Mouse (Mus musculus) embryonic facial prominence, embryonic 10.5 days (tissue): ENCODE measurements at regions not wholly inside any gene's neighbourhood (a gene's known extent, or its start where the extent isn't known, plus 50 kb on each side); places are given as distances from the start of the nearest gene placed in this dataset.

Source experiments
- DNase-seq: peaks from one replicate; pipeline ENCODE4 v3.0.0-alpha.2; 2017; ENCODE audit warnings: low spot score
- H3K27ac ChIP-seq: fragments of 300-500 bp; sonication (generic); replicated peaks from 2 replicates; pipeline ENCODE4 v1.5.1; 2016; ENCODE audit warnings: mild to moderate bottlenecking
- H3K27me3 ChIP-seq: fragments of 300-500 bp; sonication (generic); replicated peaks from 2 replicates; pipeline ENCODE4 v1.6.1; 2016; ENCODE audit warnings: low read depth, mild to moderate bottlenecking; ENCODE audit not compliant: poor library complexity, severe bottlenecking
- H3K36me3 ChIP-seq: fragments of 300-500 bp; sonication (generic); replicated peaks from 2 replicates; pipeline ENCODE4 v1.6.1; 2016; ENCODE audit warnings: mild to moderate bottlenecking, moderate library complexity
- H3K4me1 ChIP-seq: fragments of 300-500 bp; sonication (generic); 2 replicates; pipeline ENCODE4 v1.6.1; 2016
- H3K4me3 ChIP-seq: fragments of 300-500 bp; sonication (generic); 2 replicates; pipeline ENCODE4 v1.5.1; 2016; ENCODE audit warnings: mild to moderate bottlenecking, moderate library complexity
- H3K9me3 ChIP-seq: fragments of 300-500 bp; sonication (generic); 2 replicates; pipeline ENCODE4 v1.6.1; 2016; ENCODE audit warnings: mild to moderate bottlenecking
- WGBS: fragments of 180-500 bp; shearing (Covaris S2); methylation state at CpG from one replicate; pipeline ENCODE4 v1.1.7; 2016; 5-methylcytosine and 5-hydroxymethylcytosine counted together

DNA sequence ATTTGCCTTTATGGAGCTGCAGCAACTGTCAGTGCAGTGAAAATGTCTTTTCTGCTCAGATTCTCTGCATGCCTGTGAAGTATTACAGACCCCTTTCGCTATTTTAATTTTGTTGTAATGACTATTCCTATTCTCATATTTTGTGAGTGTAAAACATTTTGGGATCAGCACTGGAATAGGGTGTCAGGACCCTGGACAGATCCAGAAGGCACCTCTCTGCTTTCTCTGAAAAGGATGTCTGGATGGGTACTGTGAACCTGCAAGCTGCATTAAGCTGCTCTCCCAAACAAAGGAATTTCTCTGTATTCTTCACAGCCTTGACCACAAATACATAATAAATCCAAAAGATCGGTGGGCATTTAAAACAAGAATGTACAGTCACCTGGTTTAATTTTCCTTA, 460.8 kb downstream of the Rapgef2 start:
- Histone ChIP-seq H3K36me3 (no peaks in the 10 kb centered on the region), H3K9me3 (no peaks in the 10 kb centered on the region), H3K27ac (no peak overlapping the region), H3K4me3 (no peak overlapping the region), H3K27me3 (no peaks in the 10 kb centered on the region), H3K4me1 (no peaks in the 10 kb centered on the region)
- 62% methylated on average over 2 of the region's 2 CpGs for WGBS
- peak; percentile 37 for DNase-seq

- H3K36me3 ChIP-seq, result no peaks in the 10 kb centered on the region
- no peaks in the 10 kb centered on the region for H3K4me1 ChIP-seq
- H3K27ac ChIP-seq, result no peak overlapping the region
- WGBS, result 92% methylated on average over 3 of the region's 3 CpGs
- no peak overlapping the region for H3K4me3 ChIP-seq
- H3K27me3 ChIP-seq, result no peaks in the 10 kb centered on the region
- H3K9me3 ChIP-seq, result no peaks in the 10 kb centered on the region
- no peak for DNase-seq
Measured at GRCm38 (mm10) chr3:78812425-78812824, 473.9 kb downstream of the Rapgef2 start.

GRCm38 (mm10) chr3:78810431-78811152, 475.7 kb downstream of the Rapgef2 start:
- Histone ChIP-seq H3K36me3 (no peaks in the 10 kb centered on the region), H3K4me1 (no peaks in the 10 kb centered on the region), H3K4me3 (no peak overlapping the region), H3K27ac (no peak overlapping the region), H3K27me3 (no peaks in the 10 kb centered on the region), H3K9me3 (no peaks in the 10 kb centered on the region)
- DNase-seq, result no peak
- WGBS, result 90% methylated on average over 5 of the region's 5 CpGs

DNA sequence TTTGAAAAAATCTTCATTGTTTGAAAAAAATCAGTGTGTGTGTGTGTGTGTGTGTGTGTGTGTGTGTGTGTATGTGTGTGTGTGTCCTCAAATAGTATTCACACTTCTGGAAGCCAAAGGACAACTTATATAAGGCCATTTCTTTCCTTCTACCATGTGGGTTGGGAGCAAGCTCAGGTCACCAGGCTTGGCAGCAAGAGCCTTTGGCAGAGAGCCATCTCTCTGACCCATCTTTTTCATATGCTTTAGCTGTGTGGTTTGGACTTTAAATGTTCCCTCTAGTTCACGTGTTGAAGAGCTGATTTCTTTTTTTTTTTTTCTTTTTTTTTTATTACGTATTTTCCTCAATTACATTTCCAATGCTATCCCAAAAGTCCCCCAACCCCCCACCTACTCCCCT, 483.1 kb downstream of the Rapgef2 start:
- Histone ChIP-seq H3K27me3 (no peaks in the 10 kb centered on the region), H3K36me3 (no peaks in the 10 kb centered on the region), H3K4me3 (no peak overlapping the region), H3K27ac (no peak overlapping the region), H3K4me1 (no peaks in the 10 kb centered on the region), H3K9me3 (no peaks in the 10 kb centered on the region)
- no peak for DNase-seq
- WGBS, result 95% methylated on average over 2 of the region's 2 CpGs

DNA sequence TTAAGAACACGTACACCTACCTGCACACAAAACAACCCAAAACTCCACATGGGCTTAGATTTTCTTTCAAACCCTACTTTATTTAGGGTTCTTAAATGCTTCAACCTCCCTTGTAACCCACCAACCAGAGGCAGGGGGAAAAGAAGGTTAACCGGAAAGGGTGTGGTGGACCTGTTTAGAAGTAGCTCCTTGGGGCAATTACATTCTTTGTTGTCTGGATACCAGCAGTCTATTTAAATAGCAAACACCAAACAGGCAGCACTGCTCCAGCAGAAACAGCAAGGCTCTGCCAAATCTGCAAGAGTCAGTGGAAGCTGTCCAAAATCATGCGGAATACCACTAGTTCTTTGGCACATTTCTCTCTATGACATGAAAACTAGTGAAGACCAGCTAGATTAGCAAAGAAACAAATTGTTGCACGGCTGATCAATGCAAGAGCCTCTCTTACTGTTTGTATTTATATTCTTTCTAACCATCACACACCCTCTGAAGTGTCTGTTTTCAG, 490.3 kb downstream of the Rapgef2 start:
- Histone ChIP-seq H3K27ac (no peak overlapping the region), H3K4me1 (no peaks in the 10 kb centered on the region), H3K36me3 (no peaks in the 10 kb centered on the region), H3K9me3 (no peaks in the 10 kb centered on the region), H3K27me3 (no peaks in the 10 kb centered on the region), H3K4me3 (no peak overlapping the region)
- DNase-seq, result no peak
- WGBS, result 88% methylated on average over 4 of the region's 4 CpGs

DNA sequence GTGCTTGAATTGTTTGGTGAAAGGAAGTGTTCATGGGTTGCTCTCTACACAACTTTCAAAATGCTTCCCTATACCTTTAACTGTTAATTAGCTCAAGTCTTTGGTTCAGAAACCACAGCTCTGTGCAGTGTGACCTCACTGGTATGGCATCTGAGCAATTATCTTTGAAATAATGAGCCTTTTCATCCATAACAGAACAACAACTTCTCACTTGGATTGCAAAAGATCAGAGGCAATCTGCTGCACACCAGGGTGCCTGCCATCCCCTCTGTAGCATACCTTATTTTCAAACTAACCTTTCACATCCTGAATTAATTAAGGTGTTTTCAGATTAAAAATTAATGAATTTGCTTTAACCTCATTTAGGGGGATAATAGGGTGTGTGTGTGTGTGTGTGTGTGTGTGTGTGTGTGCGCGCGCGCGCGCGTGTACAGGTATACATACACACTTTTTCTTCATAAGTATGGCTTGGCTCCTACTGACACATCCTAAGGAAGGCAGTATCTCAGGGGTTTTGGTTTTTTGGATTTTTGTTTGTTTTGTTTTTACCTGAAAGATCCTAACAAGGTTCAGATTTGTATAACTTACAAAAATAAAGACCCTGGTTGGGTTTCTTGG, 493.8 kb downstream of the Rapgef2 start:
- Histone ChIP-seq H3K4me1 (no peaks in the 10 kb centered on the region), H3K27ac (no peak overlapping the region), H3K27me3 (no peaks in the 10 kb centered on the region), H3K4me3 (no peak overlapping the region), H3K9me3 (no peaks in the 10 kb centered on the region), H3K36me3 (no peaks in the 10 kb centered on the region)
- 95% methylated on average over 7 of the region's 7 CpGs for WGBS
- DNase-seq, result no peak

GRCm38 (mm10) chr3:78782766-78783165, 503.6 kb downstream of the Rapgef2 start:
- Histone ChIP-seq H3K27me3 (no peaks in the 10 kb centered on the region), H3K36me3 (no peaks in the 10 kb centered on the region), H3K4me3 (no peak overlapping the region), H3K27ac (no peak overlapping the region), H3K9me3 (no peaks in the 10 kb centered on the region), H3K4me1 (no peaks in the 10 kb centered on the region)
- 84% methylated on average over 1 of the region's 1 CpGs for WGBS
- DNase-seq, result no peak

- Histone ChIP-seq H3K9me3 (no peaks in the 10 kb centered on the region), H3K4me3 (no peak overlapping the region), H3K36me3 (no peaks in the 10 kb centered on the region), H3K27ac (no peak overlapping the region), H3K4me1 (no peaks in the 10 kb centered on the region), H3K27me3 (no peaks in the 10 kb centered on the region)
- DNase-seq, result peak; percentile 13
- WGBS, result 66% methylated on average over 4 of the region's 4 CpGs
Measured at GRCm38 (mm10) chr3:78755686-78756476, 530.4 kb downstream of the Rapgef2 start.

- Histone ChIP-seq H3K36me3 (no peaks in the 10 kb centered on the region), H3K27ac (no peak overlapping the region), H3K27me3 (no peaks in the 10 kb centered on the region), H3K4me3 (no peak overlapping the region), H3K4me1 (no peaks in the 10 kb centered on the region), H3K9me3 (no peaks in the 10 kb centered on the region)
- DNase-seq, result no peak
Measured at GRCm38 (mm10) chr3:78736111-78736510, 550.2 kb downstream of the Rapgef2 start.

DNA sequence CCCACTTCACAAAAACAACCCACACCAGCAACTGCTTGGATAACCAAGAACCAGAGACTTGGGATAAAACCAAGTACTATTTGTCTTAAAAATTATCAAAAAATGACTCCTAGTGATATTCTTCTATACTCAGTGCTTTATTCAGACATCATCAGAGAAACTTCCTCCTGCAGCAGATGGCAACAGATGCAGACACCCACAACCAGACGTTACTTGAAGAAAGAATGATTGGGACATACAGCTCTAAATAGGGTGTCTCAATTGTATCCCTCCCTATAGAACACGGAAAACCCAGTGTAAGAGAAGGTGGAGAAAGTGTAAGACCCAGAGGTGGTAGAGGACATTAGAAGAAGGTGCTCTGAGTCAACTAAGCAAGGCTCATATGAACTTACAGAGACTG, 569.6 kb downstream of the Rapgef2 start:
- no peak overlapping the region for H3K4me3 ChIP-seq
- no peak overlapping the region for H3K27ac ChIP-seq
- no peaks in the 10 kb centered on the region for H3K4me1 ChIP-seq
- 86% methylated on average over 2 of the region's 2 CpGs for WGBS
- no peak for DNase-seq
- H3K9me3 ChIP-seq, result no peaks in the 10 kb centered on the region
- H3K36me3 ChIP-seq, result no peaks in the 10 kb centered on the region
- H3K27me3 ChIP-seq, result no peaks in the 10 kb centered on the region

- Histone ChIP-seq H3K4me3 (no peak overlapping the region), H3K27me3 (no peaks in the 10 kb centered on the region), H3K27ac (no peak overlapping the region), H3K9me3 (no peaks in the 10 kb centered on the region), H3K36me3 (no peaks in the 10 kb centered on the region), H3K4me1 (no peaks in the 10 kb centered on the region)
- WGBS, result 82% methylated on average over 1 of the region's 1 CpGs
- no peak for DNase-seq
Measured at GRCm38 (mm10) chr3:78707687-78708086, 578.6 kb downstream of the Rapgef2 start.

DNA sequence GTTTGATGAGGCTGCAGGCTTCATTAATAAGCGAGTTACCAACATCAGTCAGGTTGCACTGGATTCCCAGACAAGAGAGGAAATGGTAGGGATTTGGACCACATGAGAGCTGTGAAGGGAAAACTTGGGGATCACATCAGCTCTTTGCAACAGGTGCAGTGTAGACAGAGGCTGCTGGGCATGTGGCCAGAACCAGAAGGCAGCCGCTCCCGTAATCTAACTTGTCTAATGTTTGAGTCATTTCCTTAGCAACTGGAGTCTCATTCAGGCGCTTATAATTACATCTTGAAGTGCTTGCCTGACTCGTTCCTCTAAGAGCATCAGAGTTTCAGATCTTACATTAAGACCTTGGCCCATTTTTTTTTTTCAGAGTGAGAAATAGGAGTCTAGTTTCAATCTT, 587.4 kb downstream of the Rapgef2 start:
- 71% methylated on average over 5 of the region's 5 CpGs for WGBS
- H3K36me3 ChIP-seq, result no peaks in the 10 kb centered on the region

DNA sequence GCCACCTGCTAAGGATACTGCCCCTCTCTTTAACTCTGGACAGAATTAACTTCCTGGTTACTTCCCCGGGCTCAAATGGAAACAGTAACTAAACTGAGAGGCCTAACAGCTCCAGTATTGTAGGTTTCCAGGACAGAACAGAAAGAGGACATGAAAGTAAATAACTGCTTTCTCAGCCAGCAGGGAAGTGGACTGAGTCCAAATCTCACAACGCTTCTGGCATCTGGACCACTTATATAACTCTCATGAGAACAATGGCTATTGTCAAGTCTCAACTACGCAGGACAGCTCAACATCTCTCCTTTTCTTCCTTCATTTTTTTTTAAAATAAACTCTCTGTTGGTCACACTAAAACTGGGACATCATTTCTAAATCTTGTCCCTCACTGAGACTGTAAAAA, 594.8 kb downstream of the Rapgef2 start:
- WGBS, result 74% methylated on average over 3 of the region's 3 CpGs
- no peak overlapping the region for H3K4me3 ChIP-seq

More for the DNA sequence above, 587.4 kb downstream of the Rapgef2 start:
- H3K4me3 ChIP-seq, result no peak overlapping the region
- H3K9me3 ChIP-seq, result no peaks in the 10 kb centered on the region
- peaks cover 5% of the 10 kb centered on the region; the same call in 1 of the 2 replicates for H3K4me1 ChIP-seq
- DNase-seq, result peak; percentile 10
- H3K27ac ChIP-seq, result no peak overlapping the region
- H3K27me3 ChIP-seq, result no peaks in the 10 kb centered on the region

More for the DNA sequence above, 594.8 kb downstream of the Rapgef2 start:
- no peaks in the 10 kb centered on the region for H3K4me1 ChIP-seq
- no peaks in the 10 kb centered on the region for H3K36me3 ChIP-seq
- H3K27me3 ChIP-seq, result no peaks in the 10 kb centered on the region
- H3K27ac ChIP-seq, result no peak overlapping the region
- H3K9me3 ChIP-seq, result no peaks in the 10 kb centered on the region
- no peak for DNase-seq
